Mouse (Mus musculus) heart, embryonic 10.5 days (tissue): ENCODE measurements around the gene Dlgap1. TPM values are rescaled to one million over a fixed set of nuclear protein-coding genes. Genes with fewer than 3 reads are reported as not detected.
"Not testable (repeated sequence)": the region's sequence is repeated elsewhere in the genome, so short reads cannot be mapped to it uniquely, and the experiment has no call there.

Experiments
- DNase-seq: peaks from one replicate; pipeline ENCODE4 v3.0.0-alpha.2; 2017; ENCODE audit warnings: low spot score
- H3K27ac ChIP-seq: fragments of 300-500 bp; sonication (generic); 2 replicates; pipeline ENCODE4 v1.5.1; 2016; ENCODE audit warnings: mild to moderate bottlenecking
- H3K27me3 ChIP-seq: fragments of 300-500 bp; sonication (generic); 2 replicates; pipeline ENCODE4 v1.6.1; 2016; ENCODE audit warnings: mild to moderate bottlenecking; ENCODE audit not compliant: poor library complexity, insufficient read depth, severe bottlenecking
- H3K36me3 ChIP-seq: fragments of 300-500 bp; sonication (generic); 2 replicates; pipeline ENCODE4 v1.6.1; 2016; ENCODE audit warnings: mild to moderate bottlenecking, moderate library complexity
- H3K4me1 ChIP-seq: fragments of 300-500 bp; sonication (generic); 2 replicates; pipeline ENCODE4 v1.6.1; 2016; ENCODE audit warnings: mild to moderate bottlenecking
- H3K4me3 ChIP-seq: fragments of 300-500 bp; sonication (generic); 2 replicates; pipeline ENCODE4 v1.5.1; 2016; ENCODE audit warnings: mild to moderate bottlenecking, moderate library complexity
- H3K9me3 ChIP-seq: fragments of 300-500 bp; sonication (generic); 2 replicates; pipeline ENCODE4 v1.6.1; 2016; ENCODE audit warnings: mild to moderate bottlenecking, moderate library complexity
- WGBS: fragments of 180-500 bp; shearing (Covaris S2); methylation state at CpG from one replicate; pipeline ENCODE4 v1.1.7; 2016; 5-methylcytosine and 5-hydroxymethylcytosine counted together
- polyA plus RNA-seq: library from polyadenylated mRNA; unstranded; fragments of >200 nt; fragmentation: Nextera tagmentation; extraction: Ambion mirVana; gene quantifications from 2 replicates; pipeline ENCODE4 v1.2.1, GENCODE M21; 2016

Dlgap1 gene
- polyA plus RNA-seq, 1 experiment from 2014 or later: 0.51 TPM

DNA sequence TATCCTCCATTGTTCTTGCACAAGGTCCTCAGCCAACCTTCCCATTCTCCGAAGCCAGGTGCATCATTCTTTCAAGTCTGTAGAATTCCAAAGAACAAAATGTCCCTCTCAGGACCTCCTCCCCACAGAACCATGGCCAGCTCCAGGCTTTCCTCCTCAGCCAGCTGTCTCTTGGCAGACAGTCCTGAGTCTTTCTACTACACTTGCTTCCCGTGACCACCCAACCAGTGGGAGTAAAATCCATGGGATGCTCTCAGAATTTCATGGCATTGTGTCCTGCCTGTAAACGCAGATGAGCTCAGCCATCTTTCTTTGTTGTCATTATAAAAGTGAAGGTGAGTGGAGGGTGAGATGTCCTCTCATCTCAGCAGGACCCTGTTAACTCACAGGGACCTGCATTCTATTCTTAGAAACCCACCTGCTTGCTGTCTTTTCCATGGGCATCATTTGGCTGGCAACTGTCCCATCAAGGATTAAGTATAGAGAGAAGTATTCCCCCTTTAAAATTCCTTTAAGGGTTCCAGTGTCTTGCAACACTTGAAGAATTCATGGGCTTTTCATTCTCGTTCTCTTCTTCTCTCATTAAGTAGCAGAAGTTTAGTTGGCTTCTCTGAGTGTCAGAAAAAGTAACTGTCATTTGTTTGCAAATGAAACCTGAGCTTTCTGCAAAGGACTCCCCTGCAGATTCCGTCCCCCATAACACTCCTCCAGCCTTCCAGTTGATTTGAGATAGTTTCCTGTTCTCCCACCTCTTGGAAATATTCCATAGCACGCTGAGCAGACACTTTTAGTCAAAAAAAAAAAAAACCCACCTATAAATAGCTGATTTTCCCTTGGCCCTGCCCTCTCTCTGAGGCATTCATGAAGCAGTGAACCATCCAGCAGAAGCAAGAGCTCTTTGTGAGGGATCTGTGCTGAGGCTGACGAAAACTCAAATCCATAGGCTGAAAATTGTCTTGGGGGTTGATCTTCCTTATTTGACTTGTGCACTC, 559.6 kb downstream of the Dlgap1 start:
- no peaks in the 10 kb centered on the region for H3K27me3 ChIP-seq
- H3K4me3 ChIP-seq: no peak overlapping the region
- 52% methylated on average over 7 of the region's 7 CpGs for WGBS
- no peak overlapping the region for H3K27ac ChIP-seq
- no peak for DNase-seq
- H3K4me1 ChIP-seq: 0 out of 2 replicates have a peak, but pooled peaks cover 4% of the 10 kb centered on the region
- no peaks in the 10 kb centered on the region for H3K9me3 ChIP-seq
- H3K36me3 ChIP-seq: no peaks in the 10 kb centered on the region

DNA sequence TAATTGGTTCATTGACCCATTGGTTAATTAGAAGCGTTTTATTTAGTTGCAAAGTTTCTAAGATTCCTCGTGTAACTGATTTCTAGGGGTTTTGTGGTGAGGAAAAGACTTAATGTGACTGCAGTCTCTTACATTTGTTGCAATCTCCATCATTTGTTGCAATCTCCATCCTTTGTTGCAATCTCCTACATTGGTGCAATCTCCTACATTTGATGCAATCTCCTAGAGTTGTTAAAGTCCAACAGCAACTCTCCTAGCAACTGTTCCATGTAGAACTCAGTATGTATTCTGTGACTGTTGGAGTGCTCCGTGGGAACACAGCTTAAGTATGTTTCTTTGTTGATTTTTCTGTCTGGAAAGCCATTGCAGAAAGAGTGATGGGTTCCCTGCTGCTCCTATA, 565.4 kb downstream of the Dlgap1 start:
- no peak for DNase-seq
- no peak overlapping the region for H3K4me3 ChIP-seq
- H3K27ac ChIP-seq: no peak overlapping the region
- H3K9me3 ChIP-seq: no peaks in the 10 kb centered on the region
- H3K4me1 ChIP-seq: no peaks in the 10 kb centered on the region
- 69% methylated on average over 3 of the region's 3 CpGs for WGBS
- no peaks in the 10 kb centered on the region for H3K27me3 ChIP-seq
- no peaks in the 10 kb centered on the region for H3K36me3 ChIP-seq

DNA sequence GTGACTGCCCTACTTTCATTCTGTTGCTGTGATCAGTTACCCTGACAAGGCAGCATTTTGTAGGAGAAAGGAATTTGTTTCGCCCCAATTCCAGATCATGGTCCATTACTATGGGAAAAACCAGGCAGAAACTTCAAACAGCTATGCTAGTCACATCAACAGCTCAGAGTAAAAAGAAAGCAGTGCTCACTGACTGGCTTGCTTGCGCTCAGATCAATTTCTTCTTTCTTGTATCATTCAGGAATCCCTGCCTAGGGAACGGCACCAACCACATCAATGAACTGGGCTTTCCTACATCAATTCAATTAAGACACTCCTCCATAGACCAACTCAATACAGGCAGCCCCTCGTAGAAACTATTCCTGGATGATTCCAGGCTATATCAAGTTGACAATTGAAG, 572.9 kb downstream of the Dlgap1 start:
- no peaks in the 10 kb centered on the region for H3K9me3 ChIP-seq
- no peak overlapping the region for H3K27ac ChIP-seq
- WGBS: 87% methylated on average over 4 of the region's 4 CpGs
- no peaks in the 10 kb centered on the region for H3K36me3 ChIP-seq
- no peak for DNase-seq
- no peaks in the 10 kb centered on the region for H3K27me3 ChIP-seq
- no peak overlapping the region for H3K4me3 ChIP-seq
- no peaks in the 10 kb centered on the region for H3K4me1 ChIP-seq

DNA sequence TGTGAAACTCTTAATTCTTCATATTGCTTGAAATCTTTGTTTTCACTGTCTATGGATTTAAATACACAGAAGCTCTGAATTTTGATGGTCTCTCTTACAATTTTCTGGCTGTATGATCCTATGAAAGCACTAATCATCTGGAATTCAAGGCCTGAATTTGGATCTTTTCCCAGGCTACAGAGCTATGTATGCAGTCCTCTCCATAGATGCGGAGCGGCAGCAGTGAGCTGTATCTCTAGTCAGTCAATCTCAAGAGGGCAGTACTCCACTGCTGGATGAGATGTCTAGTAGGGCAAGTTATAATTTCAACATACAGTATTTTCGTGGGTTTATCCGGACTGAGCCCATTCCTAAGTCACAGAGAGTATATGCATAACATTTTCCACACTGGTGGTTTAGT, 581.9 kb downstream of the Dlgap1 start:
- no peak overlapping the region for H3K4me3 ChIP-seq
- H3K27ac ChIP-seq: no peak overlapping the region
- H3K36me3 ChIP-seq: no peaks in the 10 kb centered on the region
- WGBS: 78% methylated on average over 4 of the region's 4 CpGs
- H3K9me3 ChIP-seq: no peaks in the 10 kb centered on the region
- H3K4me1 ChIP-seq: no peaks in the 10 kb centered on the region
- no peak for DNase-seq
- H3K27me3 ChIP-seq: no peaks in the 10 kb centered on the region

DNA sequence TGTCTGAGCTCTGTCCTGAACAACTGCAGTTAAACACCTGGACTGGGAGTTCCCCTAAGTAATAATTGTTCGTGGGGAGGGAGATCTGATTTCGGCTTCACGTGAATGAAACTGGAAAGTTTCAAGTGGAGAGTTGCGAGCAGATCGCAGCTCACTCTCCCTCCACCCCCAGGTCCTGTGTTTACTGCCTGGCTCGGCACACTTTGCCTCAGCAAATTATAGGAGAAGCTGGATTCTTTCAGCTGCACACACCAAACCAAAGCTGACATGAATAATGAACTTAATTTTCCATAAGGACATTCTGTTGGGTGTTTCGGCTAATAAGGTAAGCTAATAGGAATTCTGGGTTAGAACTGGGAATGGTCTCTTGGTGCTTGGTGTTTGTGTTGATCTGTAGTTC, 592.7 kb downstream of the Dlgap1 start:
- Histone ChIP-seq H3K4me3 (no peak overlapping the region), H3K9me3 (no peaks in the 10 kb centered on the region), H3K4me1 (no peaks in the 10 kb centered on the region), H3K27ac (no peak overlapping the region), H3K27me3 (no peaks in the 10 kb centered on the region), H3K36me3 (no peaks in the 10 kb centered on the region)
- 66% methylated on average over 7 of the region's 7 CpGs for WGBS
- DNase-seq: no peak

DNA sequence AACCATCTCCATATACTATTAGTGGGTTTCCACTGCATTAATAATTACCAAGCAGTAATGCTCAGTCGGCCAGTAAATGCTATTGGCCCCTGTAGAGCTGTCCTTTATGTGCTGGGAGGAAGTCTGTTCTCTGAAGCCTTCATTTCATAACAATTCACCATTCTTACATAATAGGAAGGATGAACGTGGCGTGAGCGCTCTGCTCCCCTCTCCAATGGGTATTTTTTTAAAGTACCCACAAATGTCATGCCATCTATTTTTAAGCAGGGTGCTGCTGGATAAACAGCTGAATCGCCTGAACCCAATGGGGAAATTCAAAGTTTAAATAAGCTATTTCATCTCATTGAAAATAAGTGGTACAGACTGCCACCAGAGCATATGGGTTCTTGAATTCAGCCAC, 602.0 kb downstream of the Dlgap1 start:
- no peak overlapping the region for H3K4me3 ChIP-seq
- no peaks in the 10 kb centered on the region for H3K27me3 ChIP-seq
- 82% methylated on average over 5 of the region's 5 CpGs for WGBS
- H3K9me3 ChIP-seq: no peaks in the 10 kb centered on the region
- DNase-seq: no peak
- no peaks in the 10 kb centered on the region for H3K36me3 ChIP-seq
- H3K27ac ChIP-seq: no peak overlapping the region
- no peaks in the 10 kb centered on the region for H3K4me1 ChIP-seq

DNA sequence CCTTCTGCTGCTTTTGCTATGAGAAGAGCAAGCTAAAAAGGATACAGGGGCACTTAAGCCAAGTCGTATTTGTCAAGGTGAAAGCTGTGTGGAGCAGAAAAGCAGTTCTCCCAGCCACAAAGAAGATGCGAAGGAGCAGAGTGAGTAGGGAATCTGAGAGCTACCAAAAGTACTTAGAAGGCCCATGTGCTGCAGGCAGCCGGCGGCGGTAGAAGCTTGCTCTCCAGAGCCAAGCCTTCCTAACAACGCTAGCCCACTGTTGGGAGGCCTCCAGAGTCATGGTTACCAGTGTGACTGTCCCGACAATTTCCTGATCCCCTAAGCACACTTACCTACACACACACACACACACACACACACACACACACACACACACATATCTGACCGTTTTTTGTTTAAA, 614.2 kb downstream of the Dlgap1 start:
- Histone ChIP-seq H3K9me3 (no peaks in the 10 kb centered on the region), H3K4me3 (no peak overlapping the region), H3K4me1 (no peaks in the 10 kb centered on the region), H3K36me3 (no peaks in the 10 kb centered on the region), H3K27me3 (no peaks in the 10 kb centered on the region), H3K27ac (no peak overlapping the region)
- WGBS: 69% methylated on average over 8 of the region's 8 CpGs
- no peak for DNase-seq

DNA sequence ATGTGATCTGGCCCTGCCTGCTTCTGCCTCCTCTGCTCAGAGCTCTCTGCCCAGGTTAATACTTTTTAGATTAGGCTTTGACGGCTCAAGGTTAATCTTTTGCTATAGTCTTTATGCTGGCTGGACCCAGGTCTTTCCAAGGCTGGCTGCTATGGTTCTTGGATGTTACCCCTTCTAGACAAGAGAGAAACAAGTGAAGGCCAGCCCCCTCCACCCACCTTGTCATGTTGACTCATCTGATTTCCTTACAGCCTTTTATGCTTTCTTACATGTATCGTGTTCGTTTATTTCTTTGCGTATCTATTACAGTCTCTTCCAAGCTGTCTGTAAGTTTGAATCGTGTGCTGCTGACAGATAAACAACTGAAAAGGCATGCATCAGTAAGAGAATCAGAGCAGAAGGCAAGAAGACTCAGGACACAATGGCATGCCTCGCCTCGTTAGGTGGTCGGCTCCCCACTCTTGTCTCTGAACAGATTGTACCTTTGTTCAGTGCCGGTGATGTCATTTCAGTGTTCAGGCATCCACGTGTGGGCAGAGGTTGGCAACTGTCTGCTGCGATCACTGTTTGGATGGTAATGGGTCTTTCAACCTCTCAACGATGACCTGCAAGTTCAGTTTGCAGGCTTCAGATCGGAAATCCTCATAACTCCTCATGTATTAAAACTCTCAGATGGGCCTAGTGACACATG, 618.0 kb downstream of the Dlgap1 start:
- Histone ChIP-seq H3K27ac (no peak overlapping the region), H3K4me1 (peaks cover 3% of the 10 kb centered on the region; the same call in 1 of the 2 replicates), H3K9me3 (no peaks in the 10 kb centered on the region), H3K27me3 (no peaks in the 10 kb centered on the region), H3K36me3 (no peaks in the 10 kb centered on the region), H3K4me3 (no peak overlapping the region)
- WGBS: 83% methylated on average over 13 of the region's 13 CpGs
- no peak for DNase-seq

DNA sequence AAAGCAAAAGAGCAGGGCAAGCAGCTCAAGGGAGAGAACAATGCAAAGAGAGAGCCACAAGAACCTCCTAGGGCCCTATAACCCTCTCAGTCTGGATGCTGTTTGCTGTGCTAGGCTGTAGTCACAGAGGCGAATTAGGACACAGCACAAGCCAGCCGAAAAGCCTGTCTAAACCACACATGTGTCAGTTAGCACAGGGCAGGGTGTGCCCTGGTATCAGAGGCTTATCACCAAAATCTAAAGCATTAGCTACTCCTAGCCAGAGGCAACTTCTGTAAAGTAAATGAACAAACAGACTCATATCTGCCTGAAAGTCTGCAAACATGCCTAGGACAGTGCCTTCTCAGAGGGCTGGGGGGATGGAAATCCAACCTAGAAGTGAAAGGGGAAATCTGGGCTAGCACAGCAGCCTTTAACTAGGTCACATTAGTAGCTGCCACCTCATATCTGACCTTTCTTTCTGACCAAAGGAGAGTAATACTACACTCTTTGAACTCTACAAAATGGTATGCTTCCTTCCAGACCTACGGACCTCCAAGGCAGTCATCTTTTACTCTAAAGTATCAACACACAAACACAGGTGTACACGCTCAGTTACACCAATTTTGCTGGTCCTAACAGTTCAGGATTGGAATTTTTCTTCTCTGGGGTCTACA, 619.2 kb downstream of the Dlgap1 start:
- not testable (repeated sequence) for H3K27ac ChIP-seq, DNase-seq, H3K4me1 ChIP-seq, H3K27me3 ChIP-seq, H3K36me3 ChIP-seq, H3K9me3 ChIP-seq, H3K4me3 ChIP-seq
- WGBS: 86% methylated on average over 3 of the region's 4 CpGs

DNA sequence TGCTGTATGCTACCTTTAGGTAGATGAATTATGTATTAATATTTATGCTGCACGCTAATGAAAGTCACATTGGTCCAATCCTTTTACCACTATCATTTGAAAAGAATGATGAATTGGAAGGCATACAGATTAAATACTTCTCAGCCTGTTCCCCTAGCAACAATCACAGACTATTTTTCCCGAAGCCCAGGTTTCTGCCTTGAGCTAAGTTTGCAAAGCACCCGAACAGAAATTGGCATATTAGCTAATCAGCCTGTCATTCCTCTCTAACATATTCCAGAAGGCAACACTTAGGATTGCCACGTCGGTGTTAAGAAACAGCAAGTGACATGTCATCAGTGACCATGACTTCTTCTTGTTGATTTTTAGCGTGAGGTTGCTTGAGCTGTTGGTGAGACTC, 619.8 kb downstream of the Dlgap1 start:
- Histone ChIP-seq H3K36me3 (no peaks in the 10 kb centered on the region), H3K4me3 (no peak overlapping the region), H3K27ac (no peak overlapping the region), H3K4me1 (peaks cover 3% of the 10 kb centered on the region; the same call in 1 of the 2 replicates), H3K27me3 (no peaks in the 10 kb centered on the region), H3K9me3 (no peaks in the 10 kb centered on the region)
- 51% methylated on average over 6 of the region's 6 CpGs for WGBS
- DNase-seq: no peak

DNA sequence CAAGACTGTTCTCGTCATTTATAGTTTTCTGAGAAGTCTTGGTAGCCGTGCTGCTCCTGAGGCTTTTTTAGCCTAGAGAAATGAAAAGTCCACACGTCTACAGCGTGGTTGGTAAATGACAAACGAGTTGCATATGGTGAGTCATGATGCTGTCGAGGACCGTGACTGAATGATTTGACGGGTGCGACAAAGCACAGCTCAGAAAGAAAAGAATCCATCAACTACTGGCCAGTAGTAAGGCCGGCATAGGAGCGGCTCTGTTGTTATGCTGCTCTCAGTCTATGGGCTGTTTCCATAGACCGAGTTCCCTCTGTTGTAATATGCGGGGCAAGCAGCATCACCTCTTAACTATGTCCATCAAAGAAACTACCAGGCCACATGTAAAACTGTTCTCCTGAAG, 620.3 kb downstream of the Dlgap1 start:
- H3K9me3 ChIP-seq: no peaks in the 10 kb centered on the region
- no peak for DNase-seq
- H3K36me3 ChIP-seq: no peaks in the 10 kb centered on the region
- H3K27ac ChIP-seq: no peak overlapping the region
- 70% methylated on average over 13 of the region's 13 CpGs for WGBS
- H3K4me1 ChIP-seq: peaks cover 3% of the 10 kb centered on the region; the same call in 1 of the 2 replicates
- no peaks in the 10 kb centered on the region for H3K27me3 ChIP-seq
- H3K4me3 ChIP-seq: no peak overlapping the region

DNA sequence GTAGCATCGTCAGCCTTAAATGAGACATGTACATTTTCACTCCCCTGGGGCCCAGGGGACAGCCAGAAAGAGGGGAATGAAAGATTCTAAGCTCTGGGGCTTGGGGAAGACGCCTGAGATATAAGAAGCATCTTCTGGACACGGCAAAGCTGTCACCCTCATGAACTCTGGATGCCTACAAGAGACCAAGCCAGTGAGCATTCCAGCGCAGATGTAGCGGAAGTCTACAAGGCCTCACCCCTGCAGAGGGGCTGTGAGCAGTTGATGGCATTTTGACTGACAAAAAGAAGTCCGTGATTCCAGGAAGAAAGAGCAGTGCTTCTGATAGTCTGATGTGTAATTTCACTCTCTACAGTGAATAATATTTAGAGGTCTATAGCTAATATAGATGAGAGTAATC, 621.6 kb downstream of the Dlgap1 start:
- 59% methylated on average over 6 of the region's 6 CpGs for WGBS
- DNase-seq: no peak
- Histone ChIP-seq H3K36me3 (no peaks in the 10 kb centered on the region), H3K27ac (no peak overlapping the region), H3K27me3 (no peaks in the 10 kb centered on the region), H3K4me3 (no peak overlapping the region), H3K4me1 (peaks cover 3% of the 10 kb centered on the region; the same call in 1 of the 2 replicates), H3K9me3 (no peaks in the 10 kb centered on the region)

DNA sequence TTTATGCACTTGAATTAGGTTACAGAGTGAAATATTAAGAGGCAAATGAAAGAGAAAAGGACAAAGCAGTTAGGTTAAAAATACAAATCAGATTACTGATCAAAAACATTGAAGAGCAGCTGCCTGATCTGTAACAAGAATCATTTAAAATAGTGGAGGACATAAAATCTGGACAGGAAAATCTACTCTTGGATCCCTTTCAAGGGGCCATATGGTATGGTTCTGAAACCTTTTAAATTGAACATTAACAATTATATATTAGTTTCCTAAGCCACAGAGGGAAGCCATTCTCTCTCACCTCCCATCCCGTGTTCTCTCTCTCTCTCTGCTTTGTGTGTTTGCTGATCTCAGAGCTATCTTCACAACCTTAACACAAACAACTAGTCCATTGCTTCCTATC, 625.4 kb downstream of the Dlgap1 start:
- H3K9me3 ChIP-seq: no peaks in the 10 kb centered on the region
- H3K36me3 ChIP-seq: no peaks in the 10 kb centered on the region
- H3K4me3 ChIP-seq: no peak overlapping the region
- no peaks in the 10 kb centered on the region for H3K27me3 ChIP-seq
- no peak overlapping the region for H3K27ac ChIP-seq
- peaks cover under 1% of the 10 kb centered on the region; the same call in 1 of the 2 replicates for H3K4me1 ChIP-seq
- DNase-seq: no peak
- 61% methylated on average over 1 of the region's 1 CpGs for WGBS
